7 mouse cellular contexts compared by ENCODE assay signal in genomic region chr6:91473805-91474440, GRCm38 (mm10). TPM values are rescaled to one million over a fixed set of nuclear protein-coding genes. Genes with fewer than 3 reads are reported as not detected.
DNase-seq lines count a peak whose midpoint lies in the region; ATAC-seq and TF ChIP-seq lines count a peak whose summit lies in the region.

No protein-coding gene starts in this region.

- ATAC-seq in erythroblast, adult 5-6 weeks (replicated peaks; ENCODE audit: low FRiP score, poor library complexity, severe bottlenecking), result peak; percentile 20
- peak; percentile 27; the same call in 1 of the 2 replicates for ATAC-seq in limb, embryonic 12.5 days (ENCODE audit: insufficient number of reproducible peaks, insufficient read depth, low FRiP score, low TSS enrichment, low read depth)
- ATAC-seq in neural tube, embryonic 12.5 days (ENCODE audit: low FRiP score, low read depth), result peak; percentile 70

- H3K36me3 ChIP-seq in thymus, adult 2 months (ENCODE audit: control insufficient read depth, insufficient read depth, low read length), result peaks cover 16% of the 10 kb centered on the region
- H3K36me3 ChIP-seq in limb, embryonic 12.5 days, result peaks cover 33% of the 10 kb centered on the region
- H3K36me3 ChIP-seq in neural tube, embryonic 12.5 days, result peaks cover 28% of the 10 kb centered on the region

- no peak overlapping the region for H3K27ac ChIP-seq in thymus, adult 2 months (ENCODE audit: control insufficient read depth, insufficient read depth, low read length)
- peak overlapping the region; percentile 77; the same call in 1 of the 2 replicates for H3K27ac ChIP-seq in limb, embryonic 12.5 days
- H3K27ac ChIP-seq in neural tube, embryonic 12.5 days, result no peak overlapping the region

- no peak for DNase-seq in thymus, adult 2 months
- no peak for DNase-seq in thymus, postnatal 14 days
- no peak for DNase-seq in spleen, adult 18-20 months
- DNase-seq in urinary bladder, postnatal 36 days (ENCODE audit: low spot score in 2 of 2), result no peak

- under 1% methylated on average over 27 of the region's 27 CpGs for WGBS in thymus, adult 2 months
- under 1% methylated on average over 27 of the region's 27 CpGs for WGBS in limb, embryonic 12.5 days
- WGBS in neural tube, embryonic 12.5 days, result under 1% methylated on average over 27 of the region's 27 CpGs

- TF ChIP-seq POLR2A in thymus, adult 2 months (IDR thresholded peaks at IDR 0.05; ENCODE audit: control insufficient read depth, extremely low read depth, insufficient read depth, low read length, poor library complexity), result no peak

- no peaks in the 10 kb centered on the region for H3K27me3 ChIP-seq in thymus, adult 2 months (ENCODE audit: control insufficient read depth, insufficient read depth, low read length)
- no peaks in the 10 kb centered on the region for H3K27me3 ChIP-seq in limb, embryonic 12.5 days
- H3K27me3 ChIP-seq in neural tube, embryonic 12.5 days (replicated peaks), result no peaks in the 10 kb centered on the region

- H3K9me3 ChIP-seq in limb, embryonic 12.5 days, result no peaks in the 10 kb centered on the region
- H3K9me3 ChIP-seq in neural tube, embryonic 12.5 days, result no peaks in the 10 kb centered on the region

- peak overlapping the region; percentile 80 for H3K4me2 ChIP-seq in limb, embryonic 12.5 days
- H3K4me2 ChIP-seq in neural tube, embryonic 12.5 days (replicated peaks), result peak overlapping the region; percentile 81

- peaks cover 16% of the 10 kb centered on the region for H3K4me1 ChIP-seq in thymus, adult 2 months (replicated peaks; ENCODE audit: control insufficient read depth, insufficient read depth, low read length)
- peaks cover 23% of the 10 kb centered on the region for H3K4me1 ChIP-seq in limb, embryonic 12.5 days (replicated peaks)
- peaks cover 27% of the 10 kb centered on the region for H3K4me1 ChIP-seq in neural tube, embryonic 12.5 days

- peak overlapping the region; percentile 81 for H3K9ac ChIP-seq in limb, embryonic 12.5 days (replicated peaks)
- peak overlapping the region; percentile 76 for H3K9ac ChIP-seq in neural tube, embryonic 12.5 days

- no peak for TF ChIP-seq CTCF in thymus, adult 2 months (IDR thresholded peaks at IDR 0.05; ENCODE audit: borderline replicate concordance, control insufficient read depth, extremely low read depth, insufficient read depth, low read length, poor library complexity)

- peak overlapping the region; percentile 53 for H3K4me3 ChIP-seq in thymus, adult 2 months (ENCODE audit: control insufficient read depth, insufficient read depth, low read length)
- H3K4me3 ChIP-seq in limb, embryonic 12.5 days (replicated peaks), result peak overlapping the region; percentile 75
- peak overlapping the region; percentile 67 for H3K4me3 ChIP-seq in neural tube, embryonic 12.5 days

RNA-seq across cellular contexts. Expression of gene Tmem43, which starts 0.4 kb away (rescaled TPM):
- polyA plus RNA-seq in thymus, adult 2 months (2012; rRNA removed), result 71.0 and 71.1 TPM in 2 replicates
- 10.2 and 13.8 TPM in 2 replicates for total RNA-seq in erythroblast, adult 5-6 weeks (2015; ENCODE audit: low replicate concordance)
- 11.8 and 16.7 TPM in 2 replicates for total RNA-seq in erythroblast, adult 5-6 weeks (2017; ENCODE audit: low replicate concordance)
- 54.0 and 58.1 TPM in 2 replicates for polyA plus RNA-seq in limb, embryonic 12.5 days (2016; fragmentation: Nextera tagmentation; extraction: Ambion mirVana)
- 47.7 and 51.6 TPM in 2 replicates for polyA plus RNA-seq in neural tube, embryonic 12.5 days (2016; fragmentation: Nextera tagmentation; extraction: Ambion mirVana)

RNA-seq across cellular contexts. Expression of gene Chchd4, which starts 0.6 kb away (rescaled TPM):
- polyA plus RNA-seq in thymus, adult 2 months (2012; rRNA removed), result 4.7 and 5.1 TPM in 2 replicates
- 2.5 and 6.5 TPM in 2 replicates for total RNA-seq in erythroblast, adult 5-6 weeks (2015; ENCODE audit: low replicate concordance)
- total RNA-seq in erythroblast, adult 5-6 weeks (2017; ENCODE audit: low replicate concordance), result 1.9 and 2.2 TPM in 2 replicates
- polyA plus RNA-seq in limb, embryonic 12.5 days (2016; fragmentation: Nextera tagmentation; extraction: Ambion mirVana), result 20.0 and 21.1 TPM in 2 replicates
- 22.4 and 23.0 TPM in 2 replicates for polyA plus RNA-seq in neural tube, embryonic 12.5 days (2016; fragmentation: Nextera tagmentation; extraction: Ambion mirVana)

RNA-seq across cellular contexts. Expression of gene Xpc, which starts 41.8 kb away (rescaled TPM):
- polyA plus RNA-seq in thymus, adult 2 months (2012; rRNA removed), result 18.0 and 18.7 TPM in 2 replicates
- 5.2 and 6.7 TPM in 2 replicates for total RNA-seq in erythroblast, adult 5-6 weeks (2015; ENCODE audit: low replicate concordance)
- 9.1 and 14.7 TPM in 2 replicates for total RNA-seq in erythroblast, adult 5-6 weeks (2017; ENCODE audit: low replicate concordance)
- polyA plus RNA-seq in limb, embryonic 12.5 days (2016; fragmentation: Nextera tagmentation; extraction: Ambion mirVana), result 26.3 and 26.4 TPM in 2 replicates
- polyA plus RNA-seq in neural tube, embryonic 12.5 days (2016; fragmentation: Nextera tagmentation; extraction: Ambion mirVana), result 25.4 and 27.0 TPM in 2 replicates

RNA-seq across cellular contexts. Expression of gene Lsm3, which starts 41.8 kb away (rescaled TPM):
- polyA plus RNA-seq in thymus, adult 2 months (2012; rRNA removed), result 38.0 and 46.1 TPM in 2 replicates
- total RNA-seq in erythroblast, adult 5-6 weeks (2015; ENCODE audit: low replicate concordance), result 12.7 and 17.1 TPM in 2 replicates
- total RNA-seq in erythroblast, adult 5-6 weeks (2017; ENCODE audit: low replicate concordance), result 41.5 and 78.4 TPM in 2 replicates
- 344 and 347 TPM in 2 replicates for polyA plus RNA-seq in limb, embryonic 12.5 days (2016; fragmentation: Nextera tagmentation; extraction: Ambion mirVana)
- 197 and 199 TPM in 2 replicates for polyA plus RNA-seq in neural tube, embryonic 12.5 days (2016; fragmentation: Nextera tagmentation; extraction: Ambion mirVana)

Comparison
In these comparisons a context has a peak if more than half of its experiments do, and no peak if none do; other contexts are left out.
1. ATAC-seq: peak in every context shown above with its lines; median percentile 70 in neural tube, embryonic 12.5 days; 27 in limb, embryonic 12.5 days; 20 in erythroblast, adult 5-6 weeks.